Mouse (Mus musculus) forebrain, embryonic 15.5 days (tissue): ENCODE results near the gene Tcf7. TPM values are rescaled to one million over a fixed set of nuclear protein-coding genes. Genes with fewer than 3 reads are reported as not detected.

Experiments used
- polyA plus RNA-seq: library from polyadenylated mRNA; unstranded; fragments of >200 nt; fragmentation: Nextera tagmentation; extraction: Ambion mirVana; gene quantifications from 2 replicates; pipeline ENCODE4 v1.2.1, GENCODE M21; 2015

The Tcf7 gene
- polyA plus RNA-seq, 1 experiment from 2014 or later: 3.4 TPM

Other genes with a start within 250 kb of the Tcf7 start
- gene Ppp2ca, start 184.3 kb downstream of the Tcf7 start, polyA plus RNA-seq: 116 and 129 TPM in 2 replicates
- not detected in 2 replicates for gene Olfr1373, start 137.5 kb downstream of the Tcf7 start, polyA plus RNA-seq
- gene Olfr1371, start 69.0 kb downstream of the Tcf7 start, polyA plus RNA-seq: not detected in 2 replicates
- 1,081 and 1,145 TPM in 2 replicates for gene Skp1a, start 51.0 kb downstream of the Tcf7 start, polyA plus RNA-seq
- gene Vdac1, start 77.8 kb upstream of the Tcf7 start, polyA plus RNA-seq: 272 and 293 TPM in 2 replicates
- gene 9530068E07Rik, start 113.4 kb upstream of the Tcf7 start, polyA plus RNA-seq: 112 and 118 TPM in 2 replicates